Mouse (Mus musculus) embryonic facial prominence, embryonic 14.5 days (tissue): ENCODE measurements at regions not wholly inside any gene's neighbourhood (a gene's known extent, or its start where the extent isn't known, plus 50 kb on each side); places are given as distances from the start of the nearest gene placed in this dataset.
A peak's percentile ranks its signal among the peaks of the same experiment; 100 is the strongest.

Experiments
- ATAC-seq: fragments of 200-750 bp; cut with Nextera tagmentation; 2 replicates; pipeline ENCODE4 v1.8.0; 2017; ENCODE audit warnings: low read depth, moderate number of reproducible peaks, moderate TSS enrichment
- DNase-seq: peaks from one replicate; pipeline ENCODE4 v3.0.0-alpha.2; 2015; ENCODE audit warnings: low spot score
- H3K27ac ChIP-seq: fragments of 300-500 bp; sonication (generic); replicated peaks from 2 replicates; pipeline ENCODE4 v1.5.1; 2014; ENCODE audit warnings: low read depth, mild to moderate bottlenecking, low read length, moderate library complexity
- H3K27me3 ChIP-seq: fragments of 300-500 bp; sonication (generic); replicated peaks from 2 replicates; pipeline ENCODE4 v1.6.1; 2014; ENCODE audit warnings: low read length; ENCODE audit not compliant: control insufficient read depth, insufficient read depth
- H3K36me3 ChIP-seq: fragments of 300-500 bp; sonication (generic); 2 replicates; pipeline ENCODE4 v1.6.1; 2014; ENCODE audit warnings: low read length, mixed read lengths; ENCODE audit not compliant: control insufficient read depth, insufficient read depth
- H3K4me1 ChIP-seq: fragments of 300-500 bp; sonication (generic); 2 replicates; pipeline ENCODE4 v1.6.1; 2014; ENCODE audit warnings: antibody characterized with exemption, low read length; ENCODE audit not compliant: control insufficient read depth, insufficient read depth
- H3K4me2 ChIP-seq: fragments of 300-500 bp; sonication (generic); 2 replicates; pipeline ENCODE4 v1.6.1; 2014; ENCODE audit warnings: low read depth, mild to moderate bottlenecking, low read length, moderate library complexity, mixed read lengths
- H3K4me3 ChIP-seq: fragments of 300-500 bp; sonication (generic); 2 replicates; pipeline ENCODE4 v1.5.1; 2014; ENCODE audit warnings: low read depth, mild to moderate bottlenecking, low read length
- H3K9ac ChIP-seq: fragments of 300-500 bp; sonication (generic); 2 replicates; pipeline ENCODE4 v1.6.1; 2014; ENCODE audit warnings: low read depth, mild to moderate bottlenecking, low read length, moderate library complexity, mixed read lengths
- H3K9me3 ChIP-seq: fragments of 300-500 bp; sonication (generic); 2 replicates; pipeline ENCODE4 v1.6.1; 2016; ENCODE audit warnings: low read length; ENCODE audit not compliant: control insufficient read depth
- WGBS: fragments of 180-500 bp; shearing (Covaris S2); extraction: QIAGEN DNeasy Blood & Tissue Kit; methylation state at CpG from one replicate; pipeline ENCODE4 v1.1.7; 2014; 5-methylcytosine and 5-hydroxymethylcytosine counted together

DNA sequence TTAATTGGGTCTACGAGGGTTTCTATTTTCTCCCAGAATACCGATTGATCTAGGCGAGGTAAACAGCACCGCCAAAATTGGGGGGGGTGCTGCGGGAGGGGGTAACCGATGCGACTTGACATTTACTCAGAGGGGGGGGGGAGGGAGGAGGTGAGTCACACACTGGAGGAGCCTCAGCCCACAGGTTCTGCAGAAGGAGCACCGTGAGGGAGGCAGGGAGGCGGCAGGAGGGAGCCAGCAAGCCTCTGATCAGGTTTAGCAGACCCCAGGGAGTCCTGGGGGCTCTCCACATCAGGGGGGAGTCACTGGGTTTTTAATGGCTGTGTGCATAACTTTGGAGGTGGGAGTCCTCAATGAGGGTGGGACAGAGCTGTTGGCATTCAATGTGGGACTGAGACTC lies 51.3 kb upstream of the Ier5l start:
- WGBS = 10% methylated on average over 9 of the region's 9 CpGs
- Histone ChIP-seq H3K27ac (no peak overlapping the region), H3K9me3 (no peaks in the 10 kb centered on the region), H3K36me3 (no peaks in the 10 kb centered on the region), H3K9ac (no peak overlapping the region), H3K4me2 (no peak overlapping the region), H3K4me3 (no peak overlapping the region), H3K4me1 (peaks cover 8% of the 10 kb centered on the region; the same call in 1 of the 2 replicates), H3K27me3 (no peaks in the 10 kb centered on the region)
- DNase-seq = no peak
- ATAC-seq = no peak

DNA sequence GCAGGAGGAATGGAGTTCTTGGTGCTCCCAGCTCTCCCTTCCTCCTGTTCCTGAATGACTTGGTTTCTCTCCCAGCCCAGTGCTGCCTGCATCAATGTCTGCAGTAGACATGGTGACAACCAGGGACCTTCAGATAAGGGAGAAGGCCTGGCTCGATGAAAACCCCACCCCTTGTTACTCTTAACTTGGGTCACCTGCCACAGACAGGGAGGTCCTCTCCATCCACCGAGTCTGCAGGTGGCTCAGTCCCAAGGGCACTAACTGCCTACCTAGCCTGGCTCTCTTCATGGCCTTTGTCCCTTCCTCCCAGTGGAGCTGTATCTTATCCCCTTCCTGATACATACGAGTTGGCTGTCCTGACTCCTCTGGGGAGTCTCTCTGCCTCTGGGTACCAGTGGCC lies 51.8 kb upstream of the Ier5l start:
- Histone ChIP-seq H3K36me3 (no peaks in the 10 kb centered on the region), H3K27ac (no peak overlapping the region), H3K4me1 (peaks cover 8% of the 10 kb centered on the region; the same call in 1 of the 2 replicates), H3K9me3 (no peaks in the 10 kb centered on the region), H3K27me3 (no peaks in the 10 kb centered on the region), H3K4me3 (no peak overlapping the region), H3K9ac (no peak overlapping the region), H3K4me2 (no peak overlapping the region)
- DNase-seq (no peak), ATAC-seq (no peak)
- WGBS = 45% methylated on average over 3 of the region's 3 CpGs

DNA sequence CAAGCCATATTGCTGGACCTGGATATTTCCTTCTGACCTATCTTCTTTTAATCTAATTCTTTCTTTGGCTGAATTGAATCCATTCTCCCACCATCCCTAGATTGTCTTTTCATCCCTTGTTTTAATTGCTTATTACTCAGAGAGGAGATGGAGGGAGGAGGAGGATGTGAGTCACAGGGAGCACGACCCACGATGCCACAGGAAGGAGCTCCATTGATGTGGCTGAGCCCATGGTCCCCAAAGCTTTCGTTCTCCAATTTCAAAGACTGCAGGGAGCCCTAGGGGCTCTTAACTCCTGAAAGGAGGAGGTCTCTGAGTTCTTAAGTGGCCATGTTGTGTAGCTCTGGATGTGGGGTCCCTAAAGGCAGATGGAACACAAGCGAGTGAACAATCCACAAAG lies 53.5 kb upstream of the Ier5l start:
- H3K4me3 ChIP-seq = no peak overlapping the region
- H3K4me1 ChIP-seq = peaks cover 8% of the 10 kb centered on the region; the same call in 1 of the 2 replicates
- H3K9ac ChIP-seq = no peak overlapping the region
- H3K27me3 ChIP-seq = no peaks in the 10 kb centered on the region
- H3K9me3 ChIP-seq = no peaks in the 10 kb centered on the region
- no peak for DNase-seq
- no peak overlapping the region for H3K27ac ChIP-seq
- no peak for ATAC-seq
- H3K4me2 ChIP-seq = no peak overlapping the region
- WGBS = 27% methylated on average over 4 of the region's 4 CpGs
- H3K36me3 ChIP-seq = no peaks in the 10 kb centered on the region

DNA sequence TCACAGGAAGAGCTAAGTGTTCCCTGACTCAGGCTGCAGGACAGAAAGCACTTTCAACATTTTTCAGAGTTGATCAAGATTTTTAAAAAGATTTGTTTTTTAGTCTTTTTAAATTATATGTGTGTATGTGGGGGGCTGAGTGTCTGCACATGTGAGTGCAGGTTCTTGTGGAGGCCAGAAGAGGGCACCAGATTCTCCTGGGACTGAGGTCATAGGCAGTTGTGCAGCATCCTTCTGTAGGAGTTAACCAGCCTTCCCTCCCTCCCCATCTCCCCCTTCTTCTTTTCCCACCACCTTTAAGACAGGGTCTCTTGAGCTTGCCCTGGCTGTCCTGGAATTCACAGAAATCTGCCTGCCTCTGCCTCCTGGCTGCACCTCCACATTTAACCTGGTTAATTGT lies 58.9 kb upstream of the Ier5l start:
- H3K27me3 ChIP-seq = no peaks in the 10 kb centered on the region
- DNase-seq = no peak

DNA sequence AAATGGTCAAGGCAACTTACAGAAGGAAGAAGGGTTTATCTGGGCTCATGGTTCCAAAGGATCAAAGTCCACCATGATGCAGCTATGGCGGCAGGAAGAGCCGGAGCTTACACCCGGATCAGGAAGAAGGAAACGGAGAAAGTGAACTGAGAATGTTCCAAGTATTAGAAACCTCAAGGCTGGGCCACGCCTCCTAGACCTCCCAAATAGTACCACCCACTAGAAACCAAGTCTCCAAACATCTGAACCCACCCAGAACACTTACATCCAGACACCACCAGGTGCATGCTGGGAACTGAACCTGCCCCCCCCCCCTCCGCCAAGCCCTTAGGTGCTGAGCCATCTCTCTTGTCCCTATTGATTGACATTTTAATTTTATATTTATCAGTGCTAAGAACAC lies 59.3 kb upstream of the Ier5l start:
- H3K27me3 ChIP-seq = no peaks in the 10 kb centered on the region
- no peak overlapping the region for H3K27ac ChIP-seq
- WGBS = 92% methylated on average over 6 of the region's 6 CpGs
- ATAC-seq (no peak), DNase-seq (no peak)
- H3K4me1 ChIP-seq = no peaks in the 10 kb centered on the region
- H3K9ac ChIP-seq = no peak overlapping the region
- no peaks in the 10 kb centered on the region for H3K36me3 ChIP-seq
- peaks cover 5% of the 10 kb centered on the region; the same call in 1 of the 2 replicates for H3K9me3 ChIP-seq
- no peak overlapping the region for H3K4me2 ChIP-seq
- no peak overlapping the region for H3K4me3 ChIP-seq

More for the DNA sequence above, 58.9 kb upstream of the Ier5l start:
- H3K36me3 ChIP-seq = no peaks in the 10 kb centered on the region
- no peak overlapping the region for H3K27ac ChIP-seq
- ATAC-seq = no peak
- H3K4me2 ChIP-seq = no peak overlapping the region
- no peaks in the 10 kb centered on the region for H3K4me1 ChIP-seq
- H3K4me3 ChIP-seq = no peak overlapping the region
- no peak overlapping the region for H3K9ac ChIP-seq
- H3K9me3 ChIP-seq = peaks cover 5% of the 10 kb centered on the region; the same call in 1 of the 2 replicates

DNA sequence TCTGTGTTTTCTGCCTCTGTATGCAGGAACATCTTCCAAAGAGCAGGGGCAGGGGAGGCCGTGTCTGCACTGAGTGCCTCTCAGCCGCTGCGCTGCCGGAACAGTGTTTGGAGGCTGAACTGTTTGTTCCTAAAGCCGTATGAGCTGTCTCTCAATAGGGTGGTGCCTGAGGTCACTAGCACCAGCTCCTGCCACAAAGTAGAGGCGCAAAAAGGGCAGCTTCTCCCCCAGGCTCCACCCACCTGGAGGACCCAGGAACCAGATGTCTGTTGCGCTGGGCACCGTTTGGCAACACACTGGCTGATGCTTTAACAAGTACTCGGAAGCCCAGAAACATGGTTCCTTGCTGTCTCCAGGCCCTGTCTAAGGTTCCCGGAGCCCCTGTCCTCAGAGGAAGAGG lies 60.4 kb upstream of the Cstad start:
- WGBS = 60% methylated on average over 10 of the region's 10 CpGs
- no peaks in the 10 kb centered on the region for H3K36me3 ChIP-seq
- H3K4me2 ChIP-seq = peak overlapping the region; percentile 23; the same call in 1 of the 2 replicates
- H3K9me3 ChIP-seq = peaks cover 5% of the 10 kb centered on the region; the same call in 1 of the 2 replicates
- no peak overlapping the region for H3K27ac ChIP-seq
- H3K4me3 ChIP-seq = no peak overlapping the region
- 0 out of 2 replicates have a peak overlapping the region, but pooled peaks have one; percentile 16 for H3K9ac ChIP-seq
- DNase-seq = no peak
- no peak for ATAC-seq
- no peaks in the 10 kb centered on the region for H3K27me3 ChIP-seq
- H3K4me1 ChIP-seq = no peaks in the 10 kb centered on the region

DNA sequence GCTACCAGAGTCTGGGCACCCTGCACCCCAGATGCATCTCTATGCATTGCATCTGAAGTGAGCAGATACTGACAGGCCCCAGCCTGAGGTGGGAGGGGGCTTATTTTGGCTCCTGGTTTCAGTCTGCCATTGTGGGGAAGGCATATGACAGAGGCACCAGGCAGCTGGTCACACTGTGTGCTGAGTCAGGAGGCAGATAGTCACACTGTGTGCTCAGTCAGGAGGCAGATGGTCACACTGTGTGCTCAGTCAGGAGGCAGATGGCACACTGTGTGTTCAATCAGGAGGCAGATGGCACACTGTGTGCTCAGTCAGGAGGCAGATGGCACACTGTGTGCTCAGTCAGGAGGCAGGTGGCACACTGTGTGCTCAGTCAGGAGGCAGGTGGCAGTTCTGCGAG lies 55.5 kb upstream of the Cstad start:
- no peaks in the 10 kb centered on the region for H3K9me3 ChIP-seq
- no peaks in the 10 kb centered on the region for H3K27me3 ChIP-seq
- no peak for ATAC-seq
- H3K9ac ChIP-seq = no peak overlapping the region
- no peak overlapping the region for H3K4me3 ChIP-seq
- WGBS = 93% methylated on average over 1 of the region's 1 CpGs
- no peaks in the 10 kb centered on the region for H3K4me1 ChIP-seq
- no peaks in the 10 kb centered on the region for H3K36me3 ChIP-seq
- no peak for DNase-seq
- no peak overlapping the region for H3K4me2 ChIP-seq
- H3K27ac ChIP-seq = no peak overlapping the region

DNA sequence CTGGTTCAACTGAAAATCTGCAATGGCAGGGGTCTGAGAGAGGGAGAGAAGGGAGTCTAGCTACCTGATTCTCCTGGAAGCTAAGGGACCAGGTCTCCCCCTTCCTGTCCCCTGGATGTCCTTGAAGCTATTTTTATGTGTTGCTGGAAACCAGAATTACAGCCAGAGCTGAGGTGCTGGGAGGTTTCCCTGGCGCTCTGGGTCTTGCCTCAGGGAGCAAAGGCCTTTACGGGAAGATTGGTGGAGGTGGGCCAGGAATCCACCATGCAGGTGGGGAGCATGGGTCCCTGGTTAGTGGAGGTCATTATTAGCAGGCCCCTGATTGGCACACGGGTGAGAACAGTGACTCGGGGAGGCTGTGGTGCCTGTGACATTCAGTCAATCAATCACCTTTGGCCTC lies 53.3 kb upstream of the Cstad start:
- no peaks in the 10 kb centered on the region for H3K9me3 ChIP-seq
- DNase-seq = no peak
- 36% methylated on average over 4 of the region's 4 CpGs for WGBS
- no peaks in the 10 kb centered on the region for H3K36me3 ChIP-seq
- H3K9ac ChIP-seq = no peak overlapping the region
- H3K4me3 ChIP-seq = no peak overlapping the region
- no peak for ATAC-seq
- peaks cover 11% of the 10 kb centered on the region; the same call in 1 of the 2 replicates for H3K4me1 ChIP-seq
- no peak overlapping the region for H3K4me2 ChIP-seq
- H3K27me3 ChIP-seq = no peaks in the 10 kb centered on the region
- H3K27ac ChIP-seq = no peak overlapping the region

DNA sequence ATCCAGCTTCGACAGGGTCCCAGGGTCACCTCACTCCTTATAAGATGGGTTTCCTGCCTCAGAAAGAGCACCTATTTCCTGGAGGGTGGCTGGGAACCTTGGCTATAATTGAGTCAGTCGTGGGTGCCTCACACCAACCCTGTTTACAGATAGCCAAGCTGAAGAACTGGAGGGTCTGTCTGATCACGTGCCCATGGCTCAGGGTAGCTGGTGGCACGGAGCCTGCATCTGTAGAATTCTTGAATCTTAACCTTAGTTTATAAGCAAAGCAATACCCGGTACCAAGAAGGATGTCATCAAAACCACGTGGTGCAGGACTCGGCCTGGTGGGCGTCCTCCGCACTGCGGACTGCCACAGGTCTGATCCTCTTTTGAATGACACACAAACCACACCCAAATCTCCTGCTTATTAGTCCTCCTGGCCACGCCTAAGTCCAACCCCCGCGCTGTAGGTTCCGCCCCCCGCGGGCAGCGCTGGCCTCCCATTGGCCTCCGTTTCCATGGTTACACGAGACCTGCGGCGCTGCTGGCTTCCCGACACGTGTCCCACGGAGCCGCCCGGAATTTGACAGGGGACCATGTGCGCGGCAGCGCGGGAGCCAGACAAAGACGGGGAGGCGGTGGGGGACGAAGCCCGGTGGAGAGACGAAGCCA lies 49.9 kb upstream of the Cstad start:
- Histone ChIP-seq H3K9ac (peak overlapping the region; percentile 2; the same call in 1 of the 2 replicates), H3K36me3 (no peaks in the 10 kb centered on the region), H3K4me1 (peaks cover 19% of the 10 kb centered on the region), H3K4me2 (peak overlapping the region; percentile 51), H3K27me3 (no peaks in the 10 kb centered on the region), H3K9me3 (no peaks in the 10 kb centered on the region), H3K4me3 (peak overlapping the region; percentile 25), H3K27ac (no peak overlapping the region)
- DNase-seq = peak; percentile 98
- peak; percentile 93 for ATAC-seq
- WGBS = 3% methylated on average over 35 of the region's 35 CpGs
